Mouse (Mus musculus): ENCODE results near the gene Pax2.

Pax2 gene

GRCm38 (mm10) chr19:44749061-44749990 is 6.5 kb upstream of the Pax2 start:
- DNase-seq = no peak

- DNase-seq = peak; percentile 12
These were observed 5.5 kb upstream of the Pax2 start for GRCm38 (mm10) chr19:44750051-44751041.

DNA sequence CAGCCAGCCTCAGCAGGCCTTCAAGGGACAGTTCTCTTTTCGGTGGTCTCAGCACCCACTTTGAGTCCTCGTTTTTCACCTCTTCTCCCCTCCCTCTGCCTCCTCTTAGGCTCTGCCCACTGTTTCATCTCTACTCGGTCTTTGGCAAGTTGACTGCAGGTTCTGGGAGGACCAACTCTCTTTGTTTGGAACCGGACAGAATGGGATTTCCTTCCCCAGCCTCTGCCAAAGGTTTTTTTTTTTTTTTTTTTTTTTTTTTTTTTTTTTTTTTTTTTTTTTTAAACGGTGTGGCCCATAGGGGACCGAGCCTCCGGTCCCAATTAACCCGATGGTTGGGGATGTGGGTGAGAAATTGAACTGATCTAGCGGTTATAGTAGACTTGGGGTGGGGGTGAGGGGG is 4.8 kb upstream of the Pax2 start:
- no peak for DNase-seq

- DNase-seq = no peak
These were observed 4.3 kb upstream of the Pax2 start for GRCm38 (mm10) chr19:44751551-44751950.

DNA sequence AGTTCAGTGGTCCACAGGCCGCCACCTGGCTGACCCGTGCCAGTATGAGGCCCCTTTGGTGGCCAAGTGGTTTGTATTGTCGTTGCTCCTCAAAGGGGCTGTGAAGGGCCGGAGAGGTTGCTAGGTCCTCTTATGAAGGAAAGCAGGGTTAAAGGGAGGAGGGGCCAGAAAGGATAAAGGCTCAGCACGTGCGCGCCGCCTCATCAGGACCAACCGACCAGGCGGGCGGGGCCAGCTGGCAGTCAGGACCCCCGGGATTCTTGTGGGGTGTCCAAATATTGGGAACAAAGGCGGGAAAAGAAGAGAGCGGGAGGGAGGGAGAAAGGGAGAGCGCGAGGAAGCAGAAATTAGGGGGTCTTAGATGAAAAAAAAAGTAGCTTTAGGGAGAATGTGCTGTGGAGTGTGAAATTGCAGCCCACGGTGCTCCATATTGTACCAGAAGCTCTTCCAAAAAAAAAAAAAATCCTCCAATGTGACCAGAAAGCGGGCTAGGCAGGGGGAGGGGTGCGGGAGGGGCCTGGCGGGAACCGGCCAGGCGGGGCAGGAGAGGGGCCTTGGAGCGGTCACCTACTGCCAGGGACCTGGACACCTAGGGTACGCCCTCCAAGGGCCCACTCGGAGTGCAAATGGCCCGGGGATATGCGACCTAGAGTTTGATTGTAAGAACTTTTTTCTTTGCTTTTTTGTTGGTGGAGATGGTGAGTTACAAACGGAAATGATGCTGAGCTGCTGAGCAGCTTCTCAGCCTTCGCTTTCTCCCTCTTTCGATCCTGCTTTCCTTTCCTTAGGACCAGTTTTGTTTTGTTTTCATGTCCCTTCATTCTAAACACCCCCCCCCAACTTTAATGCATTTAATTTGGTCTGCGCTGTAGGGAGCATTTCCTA is 3.5 kb upstream of the Pax2 start:
- DNase-seq = no peak

DNA sequence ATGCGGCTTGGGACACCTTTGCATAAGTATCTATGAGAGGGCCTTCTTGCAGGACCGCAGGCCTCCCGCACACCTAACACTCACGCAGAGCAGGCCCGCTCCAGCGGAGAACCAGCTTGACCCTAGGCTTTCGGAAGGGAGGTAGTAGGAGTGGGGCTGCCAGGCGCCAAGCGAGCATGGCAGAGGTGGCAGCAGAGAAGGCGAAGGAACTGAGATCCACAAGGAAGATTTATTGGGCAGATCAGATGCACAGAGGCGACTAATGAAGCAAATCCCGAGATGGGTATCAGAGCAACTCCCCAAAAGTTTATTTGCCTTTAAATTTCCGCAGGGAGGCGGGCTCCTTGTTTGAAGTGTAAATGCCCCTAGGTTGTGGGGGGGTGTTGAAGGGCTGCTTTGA is 2.5 kb upstream of the Pax2 start:
- DNase-seq = no peak

DNA sequence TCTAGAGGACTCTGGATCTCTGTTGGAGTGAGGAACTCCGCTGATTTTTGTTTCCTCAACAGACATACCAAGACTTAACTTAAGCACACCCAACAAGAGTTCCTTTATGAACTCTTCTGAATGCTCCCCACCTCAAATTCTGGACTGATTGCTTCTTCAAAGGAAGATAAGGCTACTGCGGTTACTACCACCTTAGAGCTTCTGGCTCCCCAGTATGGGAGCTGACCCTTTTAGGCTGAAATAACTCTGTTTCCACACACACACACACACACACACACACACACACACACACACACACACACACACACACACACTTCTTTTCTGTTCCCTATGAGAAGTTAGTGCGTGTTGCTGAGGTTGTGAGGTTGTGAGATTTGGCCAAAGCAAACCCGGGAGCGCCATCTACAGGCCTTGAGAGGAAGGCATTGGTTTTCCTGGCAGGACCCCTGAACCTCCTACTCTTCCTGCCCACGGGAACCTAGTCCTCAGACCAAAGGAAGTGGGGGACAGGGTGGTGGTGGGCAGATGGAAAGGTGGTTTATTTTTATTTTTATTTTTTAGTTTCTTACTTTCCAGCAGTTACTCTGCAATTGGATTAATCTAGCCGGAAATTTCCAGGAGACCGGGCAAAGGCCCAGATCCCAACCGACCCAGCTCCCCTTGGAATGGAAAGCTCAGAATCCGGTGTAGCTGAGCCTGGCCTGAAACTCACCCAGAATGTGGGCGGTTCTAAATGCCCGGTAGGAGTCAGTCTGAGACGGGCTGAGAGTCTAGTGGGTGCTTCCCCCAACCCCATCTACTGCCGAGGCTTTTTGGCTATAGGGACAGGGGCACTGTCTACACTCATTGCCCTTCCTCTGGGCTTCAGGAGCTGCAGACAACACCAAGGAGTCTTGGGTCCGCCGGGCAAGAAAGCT is 1.1 kb upstream of the Pax2 start:
- peak; percentile 53 for DNase-seq

DNA sequence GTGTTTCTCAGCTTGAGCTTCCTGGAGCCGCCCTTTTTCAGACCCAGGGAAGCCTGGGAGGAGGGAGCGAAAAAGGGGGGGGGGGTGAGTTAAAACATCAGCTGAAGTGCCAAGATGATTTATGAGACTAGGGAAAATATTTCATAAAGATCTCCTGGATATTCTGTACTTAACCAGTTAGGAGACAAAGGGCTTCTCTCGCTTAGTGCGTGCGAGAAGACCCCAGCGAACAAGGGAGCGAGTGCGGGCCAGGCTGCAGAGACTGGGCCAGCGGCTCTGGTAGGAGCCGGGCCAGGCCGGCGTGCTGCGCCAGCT is 510 bp upstream of the Pax2 start:
- no peak for DNase-seq

DNA sequence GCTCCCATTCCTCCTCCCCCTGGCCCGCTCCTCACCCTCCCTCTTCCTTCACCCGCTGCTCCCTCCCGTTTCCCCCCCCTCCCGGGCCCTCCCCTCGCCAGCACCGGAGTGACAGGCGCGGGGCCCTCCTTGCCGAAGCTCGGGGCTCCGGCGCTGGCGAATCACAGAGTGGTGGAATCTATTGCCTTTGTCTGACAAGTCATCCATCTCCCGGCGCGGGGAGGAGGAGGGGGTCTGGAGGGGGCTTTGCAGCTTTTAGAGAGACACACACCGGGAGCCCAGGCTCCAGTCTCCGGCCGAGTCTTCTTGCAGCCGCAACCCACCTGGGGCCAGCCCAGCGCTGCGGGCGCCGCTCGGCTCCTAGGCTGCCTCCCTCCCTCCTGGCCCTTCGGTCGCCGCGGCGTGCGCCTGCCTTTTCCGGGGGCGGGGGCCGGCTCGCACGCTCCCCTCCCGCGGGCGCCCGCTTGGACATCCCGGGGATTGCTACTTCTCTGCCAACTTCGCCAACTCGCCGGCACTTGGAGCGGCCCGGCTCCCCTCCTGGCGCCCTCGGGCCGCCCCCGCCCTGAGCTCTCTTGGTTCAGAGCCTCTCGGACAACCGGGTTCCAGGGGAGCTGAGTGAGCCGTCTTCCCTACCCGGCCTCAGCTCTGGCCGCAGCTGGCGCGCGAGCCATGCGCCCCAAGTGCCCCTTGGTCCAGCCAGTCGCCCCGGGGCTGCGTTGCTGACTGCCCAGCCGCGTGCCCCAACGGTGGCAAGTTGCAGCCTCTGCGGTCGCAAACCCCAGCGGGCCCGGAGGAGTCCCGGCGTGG is 781 bp downstream of the Pax2 start:
- no peak for DNase-seq

GRCm38 (mm10) chr19:44757231-44757871 is 1.5 kb downstream of the Pax2 start:
- DNase-seq = no peak

DNA sequence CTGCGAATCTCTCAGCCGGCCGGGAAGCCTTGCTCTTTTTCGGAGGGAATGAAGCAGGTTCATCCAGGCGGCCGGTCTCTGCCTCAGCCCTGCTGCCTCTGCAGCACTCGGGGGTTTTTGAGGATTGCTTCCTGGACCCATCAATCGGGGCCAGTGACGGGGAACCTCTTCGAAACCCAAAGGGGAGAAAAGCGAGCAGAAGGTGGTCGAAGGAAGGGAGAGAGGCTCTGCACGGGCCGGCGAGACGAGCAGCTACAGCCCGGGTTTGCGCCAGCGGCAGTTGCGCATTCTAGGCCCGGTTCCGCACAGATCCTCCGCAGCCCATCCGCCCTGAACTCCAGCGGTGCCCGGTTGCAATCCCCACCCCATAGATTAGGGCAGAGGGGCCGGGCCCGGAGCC is 3.0 kb downstream of the Pax2 start:
- DNase-seq = no peak

- no peak for DNase-seq
These were observed 3.8 kb downstream of the Pax2 start for GRCm38 (mm10) chr19:44759531-44760118.

- no peak for DNase-seq
These were observed 4.7 kb downstream of the Pax2 start for GRCm38 (mm10) chr19:44760259-44761131.

GRCm38 (mm10) chr19:44762121-44762621 is 6.3 kb downstream of the Pax2 start:
- no peak for DNase-seq

DNA sequence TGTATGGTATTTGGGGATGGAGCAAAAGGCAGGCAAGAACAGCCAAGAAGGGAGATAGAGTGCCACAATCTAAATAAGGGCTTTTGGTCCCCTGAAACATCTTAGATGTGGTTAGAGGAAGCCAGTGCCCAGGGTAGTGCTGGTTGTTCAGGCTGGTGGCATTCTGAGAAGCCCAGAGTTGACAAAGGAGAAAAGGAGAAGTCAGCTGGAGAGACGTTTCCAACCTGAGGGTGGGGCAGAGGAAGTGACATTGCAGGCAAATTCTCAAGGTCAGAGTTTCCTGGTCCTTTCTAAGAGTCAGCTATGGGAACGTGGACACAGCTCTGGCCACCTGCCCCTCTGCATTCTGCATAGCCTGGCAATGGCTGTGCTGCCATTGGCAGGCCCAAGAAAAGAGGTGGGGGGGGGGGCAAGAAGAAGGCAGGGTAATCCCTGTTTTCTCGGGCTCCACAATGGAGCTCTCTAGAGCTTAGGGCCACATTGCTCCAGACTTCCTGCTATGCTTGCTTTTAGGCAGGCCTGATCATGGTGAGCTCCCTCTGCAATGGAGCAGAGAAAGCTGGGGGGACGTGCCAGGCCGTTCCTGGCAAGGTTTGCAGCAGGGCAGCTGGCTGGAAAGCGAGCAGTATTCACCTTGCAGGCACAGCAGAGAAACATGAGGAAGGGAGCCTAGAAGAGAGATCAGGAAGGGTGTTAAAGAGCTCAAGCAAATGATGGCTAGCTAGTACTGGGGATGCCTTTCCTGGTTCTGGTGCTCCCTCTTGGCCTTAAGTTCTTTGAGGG is 14.6 kb downstream of the Pax2 start:
- DNase-seq = no peak

- DNase-seq = no peak
These were observed 15.7 kb downstream of the Pax2 start for GRCm38 (mm10) chr19:44771499-44771898.

- no peak for DNase-seq
These were observed 26.1 kb downstream of the Pax2 start for GRCm38 (mm10) chr19:44781987-44782386.

GRCm38 (mm10) chr19:44784391-44784790 is 28.5 kb downstream of the Pax2 start:
- DNase-seq = no peak

Data from lung, postnatal 36 days (tissue).